Mouse (Mus musculus) spleen, adult 18-20 months (tissue): ENCODE results near the gene Tmem213.

ENCODE experiments used
- DNase-seq, 2 experiments: peaks; one replicate each; pipeline ENCODE4 v3.0.0; 2022; ENCODE audit warnings: mixed read lengths in 2 of 2

The Tmem213 gene

DNA sequence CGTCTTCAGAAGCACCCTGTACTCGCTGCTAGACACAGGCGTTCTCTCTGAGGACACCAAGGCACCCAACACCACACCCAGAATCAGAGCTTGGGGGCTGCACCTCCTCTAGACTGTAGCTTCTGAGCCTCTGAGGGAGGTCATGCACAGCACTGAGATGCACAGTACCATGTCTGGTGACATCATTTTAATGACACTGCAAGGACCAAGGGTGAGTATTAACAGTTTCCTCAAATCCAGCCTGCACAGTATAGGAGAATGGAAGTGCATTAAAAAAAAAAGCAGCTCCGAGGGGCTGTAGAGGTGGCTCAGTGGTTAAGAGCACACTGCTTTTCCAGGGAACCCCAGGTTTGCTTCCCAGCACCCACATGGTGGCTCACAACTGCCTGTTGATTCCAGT lies 50.5 kb downstream of the Tmem213 start:
- DNase-seq, result no peak

DNA sequence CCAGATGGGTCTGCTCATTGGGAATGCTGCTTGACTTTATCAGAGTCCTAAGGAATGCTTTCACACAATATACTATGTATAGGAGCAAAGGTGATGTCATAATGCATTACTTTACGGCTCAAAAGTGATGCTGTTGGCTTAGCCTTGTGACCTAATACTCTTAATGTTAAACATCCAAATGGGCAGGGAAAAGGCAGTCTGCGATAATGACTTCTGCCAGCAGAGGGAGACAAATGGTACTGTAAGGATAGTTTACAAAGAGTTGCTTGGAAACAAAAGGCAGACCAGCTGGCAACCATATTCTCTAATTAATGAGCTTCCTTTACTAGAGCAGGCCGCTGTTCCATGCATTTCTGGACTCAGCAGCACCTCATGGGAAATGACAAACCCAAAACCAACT lies 51.0 kb downstream of the Tmem213 start:
- peak in 1 of 2 experiments; percentile 75 for DNase-seq

DNA sequence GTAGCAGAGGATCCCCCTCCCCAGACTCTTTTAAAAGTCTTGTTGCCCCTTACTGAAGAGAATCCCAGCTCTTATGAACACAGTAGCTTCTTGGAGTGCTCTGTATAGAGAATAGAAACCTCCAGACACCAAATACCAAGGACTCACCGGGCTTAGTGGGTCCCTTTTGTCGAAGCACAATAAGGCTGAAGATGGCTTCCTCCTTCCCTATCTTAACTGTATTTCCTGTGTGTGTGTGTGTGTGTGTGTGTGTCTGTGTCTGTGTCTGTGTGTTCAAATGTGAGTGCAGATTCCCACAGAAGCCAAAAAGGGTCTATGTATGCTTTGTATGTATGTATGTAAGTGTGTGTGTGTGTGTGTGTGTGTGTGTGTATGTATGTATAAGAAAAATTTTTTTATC lies 51.5 kb downstream of the Tmem213 start:
- no peak for DNase-seq

DNA sequence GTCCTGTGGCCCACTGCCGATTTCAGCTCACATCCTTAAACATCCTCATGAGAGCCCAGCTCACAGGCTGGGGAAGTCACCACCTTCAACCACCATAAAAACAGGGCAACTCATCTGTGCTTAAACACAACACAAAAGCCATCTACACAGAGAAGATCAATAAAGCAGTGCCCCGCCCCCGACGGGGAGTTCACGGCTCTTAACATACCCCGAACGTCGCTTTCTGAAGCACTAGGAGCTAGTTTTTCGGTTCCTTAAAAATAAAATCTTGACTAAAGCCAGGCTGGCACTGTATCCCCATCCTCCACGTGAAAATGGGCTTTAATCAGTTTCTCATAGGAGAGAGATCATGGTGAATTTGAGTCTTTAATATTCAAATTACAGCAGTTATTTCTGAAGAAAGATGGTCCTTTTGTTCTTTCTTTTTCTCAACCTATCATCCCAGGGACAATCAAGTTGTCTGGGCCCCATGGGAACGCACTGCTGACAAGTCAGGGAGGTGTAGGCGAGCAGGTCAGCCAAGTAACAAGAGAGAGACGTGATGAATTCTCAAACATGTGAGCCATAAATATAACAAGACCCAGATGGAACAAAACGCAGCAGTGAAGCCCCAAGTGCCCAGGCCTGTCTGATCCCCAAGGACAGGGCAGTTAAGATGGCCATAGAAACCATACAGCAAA lies 53.9 kb downstream of the Tmem213 start:
- no peak for DNase-seq

DNA sequence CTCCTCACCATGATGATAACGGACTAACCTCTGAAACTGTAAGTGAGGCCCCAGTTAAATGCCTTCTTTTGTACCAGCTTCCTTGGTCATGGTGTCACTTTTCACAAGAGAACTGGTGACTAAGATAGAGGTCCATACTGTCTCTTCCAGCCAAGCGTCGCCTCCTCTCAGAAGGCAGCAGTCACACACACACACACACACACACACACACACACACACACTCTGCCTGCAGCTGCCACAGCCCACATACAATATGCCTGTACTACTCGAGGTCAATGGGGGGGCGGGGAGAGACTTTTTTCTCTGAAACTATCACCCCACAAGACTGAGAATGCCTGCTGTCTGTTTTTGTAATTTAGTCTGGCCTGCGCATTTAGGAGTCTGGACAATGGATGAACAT lies 55.6 kb downstream of the Tmem213 start:
- no peak for DNase-seq

DNA sequence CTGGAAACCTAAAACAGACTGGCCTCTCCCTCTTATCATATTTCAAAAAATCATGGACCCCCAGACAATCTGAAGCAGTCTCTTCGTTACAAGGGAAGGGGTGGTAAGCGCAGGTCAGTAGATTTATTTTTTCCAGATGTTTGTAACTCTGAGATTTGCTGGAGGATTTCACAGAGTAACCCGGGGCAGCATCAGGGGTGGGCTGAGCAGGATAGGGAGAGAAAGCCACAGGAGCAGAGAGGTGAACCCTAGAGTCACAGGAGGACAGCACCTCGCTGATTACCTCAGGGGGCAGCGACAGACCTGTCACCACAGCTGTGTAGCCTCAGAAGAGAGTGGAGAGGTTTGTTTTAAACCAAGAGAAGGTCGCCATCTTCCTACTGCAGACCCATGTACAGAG lies 56.3 kb downstream of the Tmem213 start:
- DNase-seq, result no peak
